Mouse (Mus musculus): ENCODE data around the gene Mccc1. TPM values are rescaled to one million over a fixed set of nuclear protein-coding genes. Genes with fewer than 3 reads are reported as not detected.

Gene Mccc1
- polyA plus RNA-seq, 1 experiment from 2014 or later, result 68.5 TPM

DNA sequence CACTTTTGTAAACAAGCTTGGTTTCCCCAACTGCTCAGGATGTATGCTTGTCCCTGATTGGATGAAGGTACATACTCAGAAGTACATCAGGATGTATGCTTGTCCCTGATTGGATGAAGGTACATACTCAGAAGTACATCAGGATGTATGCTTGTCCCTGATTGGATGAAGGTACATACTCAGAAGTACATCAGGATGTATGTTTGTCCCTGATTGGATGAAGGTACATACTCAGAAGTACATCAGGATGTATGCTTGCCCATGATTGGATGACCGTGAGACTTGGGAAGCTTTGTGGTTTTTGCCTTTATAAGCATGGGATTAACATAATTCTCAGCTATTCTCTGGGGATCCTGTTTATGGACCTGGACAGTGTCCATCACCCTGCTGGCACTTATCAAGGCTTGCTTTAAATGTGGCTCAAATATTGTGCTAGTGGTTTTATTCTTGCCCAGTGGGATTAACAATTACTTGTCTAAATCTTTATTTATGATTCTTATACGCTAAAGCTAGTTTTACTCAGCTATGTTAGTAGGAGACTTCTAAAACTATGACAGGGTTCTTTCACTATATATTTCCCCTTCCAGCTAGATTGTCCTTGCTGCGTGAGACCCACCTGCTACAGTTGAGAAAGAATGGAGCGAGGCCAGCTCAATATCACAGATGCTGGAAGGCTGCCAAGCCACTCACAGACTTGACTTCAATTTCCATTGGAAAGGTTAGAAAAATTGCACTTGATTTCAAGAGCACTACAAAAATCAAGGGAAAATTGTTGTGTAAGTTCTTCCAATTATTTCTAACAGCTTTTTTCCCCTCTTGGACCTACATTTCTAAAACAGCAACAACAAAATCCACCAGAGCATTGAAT lies 3.8 kb upstream of the Mccc1 start:
- in situ Hi-C loops (cut with MboI; ENCODE audit: low pct_unique_long_range_greater_than_20kb), result no loop called here
- DNase-seq (ENCODE audit: low read depth, low spot score) (peak; percentile 42), ATAC-seq (no peak)
- H3K27me3 ChIP-seq, result peaks cover 35% of the 10 kb centered on the region
- ChIA-PET CTCF (interaction anchor here (1.2 to 2.1 kb wide), 4 partner anchors 11 to 71 kb away, joined by 3 to 9 read pairs (median 6); no protein-coding TSS in a partner anchor), POLR2A (no interaction called here)
- no peak for TF ChIP-seq CTCF (IDR thresholded peaks at IDR 0.05)

DNA sequence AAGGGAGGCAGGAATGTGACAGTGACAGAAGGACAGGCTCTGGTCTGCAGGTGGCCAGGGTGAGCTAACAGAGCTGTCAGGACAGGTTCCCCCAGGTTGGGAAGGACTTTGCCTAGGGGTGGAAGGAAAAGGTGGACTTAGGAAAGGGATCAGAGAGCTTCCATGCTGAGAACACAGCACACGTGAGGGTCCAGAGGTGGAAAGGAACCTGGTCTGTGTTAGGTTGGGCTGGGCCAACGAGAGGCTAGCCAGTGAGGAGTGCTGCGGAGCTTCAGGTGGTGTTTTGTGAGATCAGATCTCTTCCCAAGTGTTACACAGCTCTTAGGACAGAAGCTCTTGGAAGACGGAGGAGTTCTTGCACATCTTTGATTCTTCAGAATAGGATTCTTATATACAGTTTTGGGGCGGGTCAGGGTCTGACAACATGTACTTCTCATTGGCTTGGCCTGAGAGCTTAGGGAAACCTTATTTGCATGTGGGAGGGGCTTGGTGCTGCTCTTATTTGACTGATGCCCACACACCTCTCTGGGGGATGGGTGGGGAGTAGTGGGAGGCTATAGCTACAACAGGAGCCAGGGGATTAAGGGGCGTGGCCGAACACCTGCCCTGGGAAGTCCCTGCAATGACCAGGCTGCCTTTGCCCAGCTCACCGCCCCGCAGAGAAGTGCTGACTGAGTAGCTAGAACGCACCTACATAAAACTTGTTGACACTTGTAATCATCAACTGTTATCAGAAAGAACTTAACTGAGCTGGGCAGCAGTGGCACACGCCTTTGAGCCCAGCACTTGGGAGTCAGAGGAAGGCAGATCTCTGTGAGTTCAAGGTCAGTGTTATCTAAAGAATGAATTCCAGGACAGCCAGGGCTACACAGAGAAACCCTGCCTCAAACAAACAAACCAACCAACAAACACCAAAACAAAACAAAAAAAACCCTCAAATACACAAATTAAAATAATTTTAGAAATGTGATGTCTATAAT lies 5.6 kb downstream of the Mccc1 start:
- ChIA-PET CTCF (interaction anchor here (1.3 to 2.4 kb wide), 4 partner anchors 11 to 104 kb away, joined by 3 to 8 read pairs (median 4); no protein-coding TSS in a partner anchor), POLR2A (no interaction called here)
- DNase-seq (ENCODE audit: low read depth, low spot score) (no peak), ATAC-seq (no peak)
- TF ChIP-seq CTCF (IDR thresholded peaks at IDR 0.05), result no peak
- in situ Hi-C loops (cut with MboI; ENCODE audit: low pct_unique_long_range_greater_than_20kb), result no loop called here
- H3K27me3 ChIP-seq, result no peaks in the 10 kb centered on the region

DNA sequence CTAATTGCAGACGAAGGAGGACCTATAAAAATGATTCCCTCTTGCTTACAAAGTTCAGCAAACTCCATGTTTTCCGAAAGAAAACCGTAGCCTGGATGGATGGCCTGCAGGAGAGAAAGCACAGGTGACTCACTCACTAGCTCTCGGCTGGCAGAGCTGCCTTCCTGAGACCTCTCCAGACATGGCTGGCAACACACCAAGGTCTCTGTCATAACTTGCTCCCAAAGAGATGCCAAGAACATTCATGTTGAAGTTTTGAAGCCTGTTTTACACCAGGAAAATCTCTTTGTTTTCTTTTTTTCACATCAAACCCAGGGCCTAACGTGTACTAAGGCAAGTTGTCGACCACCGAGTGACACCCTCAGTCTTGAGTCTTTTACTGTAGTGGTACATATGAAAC lies 9.8 kb downstream of the Mccc1 start:
- DNase-seq (ENCODE audit: low read depth, low spot score) (no peak), ATAC-seq (no peak)
- ChIA-PET CTCF (interaction anchor here (1.0 kb wide), 1 partner anchor 123 kb away, joined by 3 read pairs; no protein-coding TSS in a partner anchor), POLR2A (interaction anchor here (0.6 kb wide), 1 partner anchor 15 kb away, joined by 4 read pairs; no protein-coding TSS in a partner anchor)
- no peaks in the 10 kb centered on the region for H3K27me3 ChIP-seq
- in situ Hi-C loops (cut with MboI; ENCODE audit: low pct_unique_long_range_greater_than_20kb), result no loop called here
- TF ChIP-seq CTCF (IDR thresholded peaks at IDR 0.05), result no peak

DNA sequence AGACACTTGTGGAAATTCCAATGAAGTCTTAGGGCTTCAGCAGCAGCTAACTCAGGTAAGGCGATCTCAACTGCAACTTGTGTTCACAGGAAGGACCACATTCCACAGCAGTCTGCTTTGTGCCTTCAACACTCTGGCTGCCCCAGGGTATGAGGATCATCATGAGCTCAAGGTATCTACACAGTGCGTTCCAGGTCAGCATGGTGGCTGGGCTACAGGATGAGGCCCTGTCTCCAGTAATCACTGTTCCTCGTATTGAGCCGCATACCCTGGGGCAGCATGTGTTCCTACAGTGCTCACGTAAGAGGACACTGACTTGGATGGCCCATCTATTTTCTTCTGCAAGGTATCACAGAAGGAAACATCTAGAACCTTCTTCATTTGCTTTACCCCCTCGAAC lies 12.4 kb downstream of the Mccc1 start:
- ATAC-seq (no peak), DNase-seq (ENCODE audit: low read depth, low spot score) (no peak)
- in situ Hi-C loops (cut with MboI; ENCODE audit: low pct_unique_long_range_greater_than_20kb), result no loop called here
- H3K27me3 ChIP-seq, result no peaks in the 10 kb centered on the region
- ChIA-PET POLR2A (no interaction called here), CTCF (interaction anchor here (1.3 to 1.8 kb wide), 2 partner anchors 10 to 54 kb away, joined by 3 to 6 read pairs; no protein-coding TSS in a partner anchor)
- TF ChIP-seq CTCF (IDR thresholded peaks at IDR 0.05), result no peak

DNA sequence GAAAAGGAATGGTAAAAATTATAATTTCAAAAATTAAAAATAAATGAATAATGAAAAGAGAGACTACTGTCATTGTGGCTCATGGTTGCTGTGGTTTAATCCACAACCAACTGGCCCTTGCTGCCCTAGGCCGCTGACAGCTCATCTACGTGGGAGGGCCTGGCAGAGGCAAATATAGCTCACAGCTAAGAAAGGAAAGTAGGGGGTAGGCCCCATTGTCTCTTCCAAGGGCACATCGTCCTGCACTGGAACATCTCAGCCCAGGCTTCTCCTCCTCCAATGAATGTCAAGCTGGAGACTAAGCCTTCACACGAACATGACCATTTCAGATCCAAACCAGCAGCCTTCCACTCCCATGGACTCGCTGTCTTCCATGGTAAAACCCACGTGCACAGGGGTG lies 14.2 kb downstream of the Mccc1 start:
- no peak for DNase-seq (ENCODE audit: low read depth, low spot score)
- ATAC-seq, result no peak
- POLR2A ChIA-PET, result interaction anchor here (0.6 kb wide), 1 partner anchor 116 kb away, joined by 3 read pairs; no protein-coding TSS in a partner anchor
- CTCF ChIA-PET, result interaction anchor here (1.8 kb wide), 1 partner anchor 12 kb away, joined by 6 read pairs; no protein-coding TSS in a partner anchor
- H3K27me3 ChIP-seq, result no peaks in the 10 kb centered on the region
- in situ Hi-C loops (cut with MboI; ENCODE audit: low pct_unique_long_range_greater_than_20kb), result no loop called here
- TF ChIP-seq CTCF (IDR thresholded peaks at IDR 0.05), result no peak

DNA sequence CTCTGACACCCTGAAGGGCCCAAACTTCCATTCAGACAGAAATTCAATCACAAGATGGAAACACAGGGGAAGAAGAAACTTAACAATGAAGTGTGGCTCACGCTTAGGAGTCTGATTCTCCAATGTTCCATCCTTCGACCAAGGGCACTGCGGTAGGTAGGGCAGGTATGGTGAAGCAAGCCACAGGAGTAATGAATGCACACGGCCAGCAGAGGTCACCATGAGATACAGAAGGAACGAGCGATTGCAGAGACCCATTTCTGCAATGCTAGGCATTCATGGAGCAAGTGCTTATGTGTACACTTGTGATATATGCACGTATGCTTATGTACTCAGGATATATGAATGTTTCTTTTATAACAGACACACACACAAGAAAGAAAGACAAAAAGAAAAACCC lies 26.9 kb downstream of the Mccc1 start:
- ChIA-PET POLR2A (no interaction called here), CTCF (interaction anchor here (1.1 to 1.6 kb wide), 5 partner anchors 11 to 284 kb away, joined by 3 to 6 read pairs (median 4); no protein-coding TSS in a partner anchor)
- peak; percentile 90 for ATAC-seq
- TF ChIP-seq CTCF (IDR thresholded peaks at IDR 0.05), result peak; percentile 89
- peak; percentile 12 for DNase-seq (ENCODE audit: low read depth, low spot score)
- in situ Hi-C loops (cut with MboI; ENCODE audit: low pct_unique_long_range_greater_than_20kb), result loop anchor here (5.0 kb wide), 1 partner anchor 164 kb away; no protein-coding TSS in a partner anchor
- H3K27me3 ChIP-seq, result no peaks in the 10 kb centered on the region

DNA sequence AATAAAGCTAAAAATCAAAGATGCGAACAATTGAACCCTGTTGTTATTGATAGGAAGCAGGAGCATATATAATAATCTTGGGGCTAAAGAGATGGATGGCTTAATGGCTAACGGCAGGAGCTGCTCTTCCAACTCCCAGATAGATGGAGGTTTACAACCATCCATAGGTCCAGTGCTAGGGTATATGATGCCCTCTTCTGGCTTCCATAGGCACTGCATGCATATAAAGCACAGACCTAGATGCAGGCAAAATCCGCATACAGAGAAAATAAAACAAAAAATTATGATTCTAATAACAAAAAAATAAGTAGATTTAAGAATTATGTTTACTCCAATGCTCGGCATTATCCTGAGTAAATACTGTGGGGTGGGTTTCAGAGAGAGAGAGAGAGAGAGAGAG lies 27.5 kb downstream of the Mccc1 start:
- ATAC-seq (no peak), DNase-seq (ENCODE audit: low read depth, low spot score) (no peak)
- in situ Hi-C loops (cut with MboI; ENCODE audit: low pct_unique_long_range_greater_than_20kb), result loop anchor here (5.0 kb wide), 1 partner anchor 164 kb away; no protein-coding TSS in a partner anchor
- peak; percentile 72 for TF ChIP-seq CTCF (IDR thresholded peaks at IDR 0.05)
- no peaks in the 10 kb centered on the region for H3K27me3 ChIP-seq
- ChIA-PET CTCF (interaction anchor here (0.7 to 1.9 kb wide), 13 partner anchors 8 to 286 kb away, joined by 3 to 11 read pairs (median 4); partner anchors contain the start of gene Acad9), POLR2A (no interaction called here)

DNA sequence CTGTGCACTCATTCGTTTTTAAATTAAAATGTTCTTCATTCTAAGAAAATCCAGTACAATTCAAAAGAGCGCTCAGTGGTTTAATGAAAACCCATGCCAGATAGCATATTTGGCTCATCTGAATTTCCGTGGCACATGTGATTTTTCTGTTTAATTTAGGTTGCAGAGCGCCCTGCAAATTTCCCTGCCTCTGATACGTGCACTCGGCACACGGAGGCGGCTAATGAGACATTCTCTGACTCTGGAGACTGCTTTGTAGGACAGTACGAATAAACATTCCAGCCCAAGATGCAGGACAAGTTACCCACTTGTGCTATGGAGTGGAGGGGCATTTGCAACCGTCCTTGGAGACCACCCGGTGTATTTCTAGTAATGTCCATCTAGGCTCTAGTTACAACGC lies 29.3 kb downstream of the Mccc1 start:
- DNase-seq (ENCODE audit: low read depth, low spot score), result no peak

DNA sequence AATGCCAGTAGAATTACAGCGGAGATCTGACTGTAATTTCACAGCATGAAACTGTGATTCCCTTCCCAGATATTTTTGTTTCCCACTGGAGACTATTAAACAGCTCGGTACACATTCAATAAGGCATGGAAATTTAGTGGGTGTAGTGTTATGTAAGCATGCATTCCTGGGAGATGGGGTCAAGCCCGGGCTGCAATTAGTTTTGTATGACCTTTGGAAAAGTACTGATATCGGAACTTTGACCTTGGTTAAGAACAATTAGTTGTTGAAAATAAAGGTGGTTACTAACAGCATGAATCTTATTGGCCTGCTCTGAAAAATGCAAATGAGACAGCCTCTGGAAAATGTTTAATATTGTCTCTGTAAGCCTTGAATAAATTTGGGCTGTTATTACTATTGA lies 30.0 kb downstream of the Mccc1 start:
- TF ChIP-seq CTCF (IDR thresholded peaks at IDR 0.05), result no peak
- ChIA-PET POLR2A (no interaction called here), CTCF (no interaction called here)
- DNase-seq (ENCODE audit: low read depth, low spot score), result no peak
- no peak for ATAC-seq
- in situ Hi-C loops (cut with MboI; ENCODE audit: low pct_unique_long_range_greater_than_20kb), result loop anchor here (5.0 kb wide), 1 partner anchor 167 kb away; no protein-coding TSS in a partner anchor
- no peaks in the 10 kb centered on the region for H3K27me3 ChIP-seq

More for the DNA sequence above, 29.3 kb downstream of the Mccc1 start:
- in situ Hi-C loops (cut with MboI; ENCODE audit: low pct_unique_long_range_greater_than_20kb), result loop anchor here (5.0 kb wide), 1 partner anchor 166 kb away; no protein-coding TSS in a partner anchor
- POLR2A ChIA-PET, result no interaction called here
- H3K27me3 ChIP-seq, result no peaks in the 10 kb centered on the region
- ATAC-seq, result no peak
- no peak for TF ChIP-seq CTCF (IDR thresholded peaks at IDR 0.05)
- CTCF ChIA-PET, result interaction anchor here (1.8 kb wide), 1 partner anchor 8 kb away, joined by 11 read pairs; no protein-coding TSS in a partner anchor

All from Patski (cell line).